Mouse (Mus musculus) C2C12 (cell line): Measurements from ENCODE around the gene Nos3.

Source experiments
- CEBPB ChIP-seq: IDR thresholded peaks from one replicate; pipeline ENCODE4 v1.6.1; 2011; ENCODE audit warnings: low read depth, mild to moderate bottlenecking, control low read depth, moderate library complexity
- CTCF ChIP-seq: IDR thresholded peaks from one replicate; pipeline ENCODE4 v1.5.1; 2011; ENCODE audit not compliant: control insufficient read depth, insufficient read depth, insufficient read length
- FOSL1 ChIP-seq: IDR thresholded peaks from one replicate; pipeline ENCODE4 v1.8.0; 2011; ENCODE audit warnings: mild to moderate bottlenecking, low read length; ENCODE audit not compliant: poor library complexity, insufficient read depth, severe bottlenecking
- MAX ChIP-seq: IDR thresholded peaks from one replicate; pipeline ENCODE4 v1.6.1; 2011; ENCODE audit warnings: mild to moderate bottlenecking, control low read depth
- MYOD1 ChIP-seq: IDR thresholded peaks from one replicate; pipeline ENCODE4 v1.6.1; 2011; ENCODE audit warnings: low read depth; ENCODE audit not compliant: control insufficient read depth, insufficient read length
- MYOG ChIP-seq: IDR thresholded peaks from one replicate; pipeline ENCODE4 v1.6.1; 2011; ENCODE audit not compliant: control insufficient read depth, insufficient read length; ENCODE audit errors: extremely low read depth
- USF1 ChIP-seq: IDR thresholded peaks from one replicate; pipeline ENCODE4 v1.6.1; 2011; ENCODE audit warnings: low read depth, mild to moderate bottlenecking, control low read depth, moderate library complexity

GRCm38 (mm10) chr5:24365528-24365927 lies 918 bp downstream of the Nos3 start:
- TF ChIP-seq MAX = no peak
- no peak for TF ChIP-seq CTCF
- TF ChIP-seq CEBPB = no peak
- TF ChIP-seq USF1 = no peak
- TF ChIP-seq FOSL1 = no peak
- TF ChIP-seq MYOD1 = no peak
- TF ChIP-seq MYOG = no peak
